Mouse (Mus musculus) heart, embryonic 14.5 days (tissue): ENCODE data around the gene Ptp4a2. TPM values are rescaled to one million over a fixed set of nuclear protein-coding genes. Genes with fewer than 3 reads are reported as not detected.

Experiments used
- ATAC-seq: fragments of 200-750 bp; cut with Nextera tagmentation; 2 replicates; pipeline ENCODE4 v1.8.0; 2017; ENCODE audit warnings: low read depth, moderate TSS enrichment; ENCODE audit not compliant: insufficient number of reproducible peaks, insufficient read depth, low FRiP score
- H3K27ac ChIP-seq, 2 experiments: fragments of 200-500 bp in 1 of 2; fragments of 300-500 bp in 1 of 2; sonication (generic) in 1 of 2; replicated peaks in 1 of 2; 2 replicates each; pipeline ENCODE4 v1.5.1; 2012 to 2014; ENCODE audit warnings: low read depth in 2 of 2, low read length in 2 of 2, control low read depth in 1 of 2, mild to moderate bottlenecking in 1 of 2, mixed read lengths in 1 of 2; ENCODE audit not compliant: control insufficient read depth in 1 of 2, insufficient read depth in 1 of 2
- H3K27me3 ChIP-seq: fragments of 300-500 bp; sonication (generic); 2 replicates; pipeline ENCODE4 v1.6.1; 2014; ENCODE audit warnings: mild to moderate bottlenecking, low read length, control low read depth; ENCODE audit not compliant: control insufficient read depth, insufficient read depth
- H3K36me3 ChIP-seq: fragments of 300-500 bp; sonication (generic); 2 replicates; pipeline ENCODE4 v1.6.1; 2014; ENCODE audit warnings: mild to moderate bottlenecking, control low read depth, low read length, mixed read lengths; ENCODE audit not compliant: control insufficient read depth, insufficient read depth
- H3K4me1 ChIP-seq, 2 experiments: fragments of 200-500 bp in 1 of 2; fragments of 300-500 bp in 1 of 2; sonication (generic) in 1 of 2; 2 replicates each; pipeline ENCODE4 v1.6.1; 2012 to 2014; ENCODE audit warnings: low read length in 2 of 2, control low read depth in 1 of 2, mixed read lengths in 1 of 2; ENCODE audit not compliant: control insufficient read depth in 2 of 2, insufficient read depth in 2 of 2
- H3K4me2 ChIP-seq: fragments of 300-500 bp; sonication (generic); 2 replicates; pipeline ENCODE4 v1.6.1; 2014; ENCODE audit warnings: mild to moderate bottlenecking, low read length
- H3K4me3 ChIP-seq, 2 experiments: fragments of 200-500 bp in 1 of 2; fragments of 300-500 bp in 1 of 2; sonication (generic) in 1 of 2; 2 replicates each; pipeline ENCODE4 v1.5.1; 2012 to 2014; ENCODE audit warnings: low read length in 2 of 2, mild to moderate bottlenecking in 2 of 2, control low read depth in 1 of 2, low read depth in 1 of 2, moderate library complexity in 1 of 2; ENCODE audit not compliant: control insufficient read depth in 1 of 2, insufficient read depth in 1 of 2
- H3K9ac ChIP-seq: fragments of 300-500 bp; sonication (generic); 2 replicates; pipeline ENCODE4 v1.6.1; 2014; ENCODE audit warnings: mild to moderate bottlenecking, low read length
- H3K9me3 ChIP-seq: fragments of 300-500 bp; sonication (generic); 2 replicates; pipeline ENCODE4 v1.6.1; 2016; ENCODE audit warnings: low read length, control low read depth; ENCODE audit not compliant: control insufficient read depth
- WGBS: fragments of 180-500 bp; shearing (Covaris S2); extraction: QIAGEN DNeasy Blood & Tissue Kit; methylation state at CpG from one replicate; pipeline ENCODE4 v1.1.7; 2014; 5-methylcytosine and 5-hydroxymethylcytosine counted together
- polyA plus RNA-seq: library from polyadenylated mRNA; unstranded; fragments of >200 nt; fragmentation: Nextera tagmentation; extraction: Ambion mirVana; gene quantifications from 2 replicates; pipeline ENCODE4 v1.2.1, GENCODE M21; 2014

The Ptp4a2 gene
- polyA plus RNA-seq, 1 experiment from 2014 or later, result 362 TPM

- ATAC-seq, result no peak
- H3K27me3 ChIP-seq, result no peaks in the 10 kb centered on the region
- WGBS, result 23% methylated on average over 7 of the region's 7 CpGs
- no peaks in the 10 kb centered on the region for H3K36me3 ChIP-seq
- H3K4me1 ChIP-seq, result peaks cover 11 to 13% of the 10 kb centered on the region in 2 experiments
- H3K4me2 ChIP-seq, result peak overlapping the region; percentile 63
- no peak overlapping the region; a peak in 1 of 4 replicates for H3K27ac ChIP-seq
- no peaks in the 10 kb centered on the region for H3K9me3 ChIP-seq
- H3K9ac ChIP-seq, result peak overlapping the region; percentile 62
- H3K4me3 ChIP-seq, result peak overlapping the region in 1 of 2 experiments; percentile 6; a peak in 3 of 4 replicates
Observed at GRCm38 (mm10) chr4:129771314-129771671, 39.7 kb upstream of the Ptp4a2 start.

GRCm38 (mm10) chr4:129771672-129772521, 39.1 kb upstream of the Ptp4a2 start:
- Histone ChIP-seq H3K36me3 (no peaks in the 10 kb centered on the region), H3K4me2 (peak overlapping the region; percentile 63), H3K27ac (no peak overlapping the region), H3K4me1 (peaks cover 11 to 13% of the 10 kb centered on the region in 2 experiments), H3K4me3 (peak overlapping the region; percentile 6 to 19; a peak in 3 of 4 replicates), H3K27me3 (no peaks in the 10 kb centered on the region), H3K9ac (peak overlapping the region; percentile 62), H3K9me3 (no peaks in the 10 kb centered on the region)
- WGBS, result 7% methylated on average over 21 of the region's 21 CpGs
- ATAC-seq, result no peak

GRCm38 (mm10) chr4:129781881-129782675, 28.9 kb upstream of the Ptp4a2 start:
- WGBS, result 16% methylated on average over 4 of the region's 4 CpGs
- no peaks in the 10 kb centered on the region for H3K9me3 ChIP-seq
- H3K36me3 ChIP-seq, result no peaks in the 10 kb centered on the region
- ATAC-seq, result peak; percentile 52; the same call in 1 of the 2 replicates
- no peak overlapping the region for H3K4me2 ChIP-seq
- H3K27ac ChIP-seq, result peak overlapping the region; percentile 6 to 61
- no peak overlapping the region for H3K9ac ChIP-seq
- H3K27me3 ChIP-seq, result no peaks in the 10 kb centered on the region
- H3K4me3 ChIP-seq, result no peak overlapping the region
- H3K4me1 ChIP-seq, result peaks cover 7 to 17% of the 10 kb centered on the region in 2 experiments

GRCm38 (mm10) chr4:129782857-129783331, 28.1 kb upstream of the Ptp4a2 start:
- H3K4me2 ChIP-seq, result no peak overlapping the region
- H3K4me3 ChIP-seq, result no peak overlapping the region
- H3K27ac ChIP-seq, result peak overlapping the region; percentile 6 to 61; a peak in 3 of 4 replicates
- no peaks in the 10 kb centered on the region for H3K9me3 ChIP-seq
- H3K9ac ChIP-seq, result no peak overlapping the region
- 49% methylated on average over 3 of the region's 3 CpGs for WGBS
- peaks cover 7 to 17% of the 10 kb centered on the region in 2 experiments for H3K4me1 ChIP-seq
- no peaks in the 10 kb centered on the region for H3K36me3 ChIP-seq
- ATAC-seq, result peak; percentile 15; the same call in 1 of the 2 replicates
- no peaks in the 10 kb centered on the region for H3K27me3 ChIP-seq

GRCm38 (mm10) chr4:129783506-129783905, 27.5 kb upstream of the Ptp4a2 start:
- H3K36me3 ChIP-seq, result no peaks in the 10 kb centered on the region
- WGBS, result 89% methylated on average over 5 of the region's 5 CpGs
- no peak overlapping the region for H3K4me2 ChIP-seq
- H3K4me3 ChIP-seq, result no peak overlapping the region
- peaks cover 7 to 17% of the 10 kb centered on the region in 2 experiments for H3K4me1 ChIP-seq
- ATAC-seq, result no peak
- no peaks in the 10 kb centered on the region for H3K9me3 ChIP-seq
- no peaks in the 10 kb centered on the region for H3K27me3 ChIP-seq
- H3K9ac ChIP-seq, result no peak overlapping the region
- H3K27ac ChIP-seq, result no peak overlapping the region

GRCm38 (mm10) chr4:129785178-129785577, 25.8 kb upstream of the Ptp4a2 start:
- ATAC-seq, result no peak

GRCm38 (mm10) chr4:129788693-129789092, 22.3 kb upstream of the Ptp4a2 start:
- Histone ChIP-seq H3K9me3 (no peaks in the 10 kb centered on the region), H3K27ac (no peak overlapping the region), H3K9ac (no peak overlapping the region), H3K36me3 (no peaks in the 10 kb centered on the region), H3K4me3 (no peak overlapping the region), H3K4me1 (peaks cover 3 to 6% of the 10 kb centered on the region in 2 experiments; a peak in 1 of 4 replicates), H3K4me2 (no peak overlapping the region), H3K27me3 (no peaks in the 10 kb centered on the region)
- 68% methylated on average over 8 of the region's 8 CpGs for WGBS
- no peak for ATAC-seq

More at GRCm38 (mm10) chr4:129785178-129785577, 25.8 kb upstream of the Ptp4a2 start:
- Histone ChIP-seq H3K4me1 (peaks cover 7 to 17% of the 10 kb centered on the region in 2 experiments), H3K9ac (no peak overlapping the region), H3K27ac (no peak overlapping the region), H3K9me3 (no peaks in the 10 kb centered on the region), H3K4me2 (no peak overlapping the region), H3K36me3 (no peaks in the 10 kb centered on the region), H3K27me3 (no peaks in the 10 kb centered on the region), H3K4me3 (no peak overlapping the region)
- 3% methylated on average over 4 of the region's 4 CpGs for WGBS
